Comparison of ENCODE assay signal across 8 mouse cellular contexts in the genomic region with DNA sequence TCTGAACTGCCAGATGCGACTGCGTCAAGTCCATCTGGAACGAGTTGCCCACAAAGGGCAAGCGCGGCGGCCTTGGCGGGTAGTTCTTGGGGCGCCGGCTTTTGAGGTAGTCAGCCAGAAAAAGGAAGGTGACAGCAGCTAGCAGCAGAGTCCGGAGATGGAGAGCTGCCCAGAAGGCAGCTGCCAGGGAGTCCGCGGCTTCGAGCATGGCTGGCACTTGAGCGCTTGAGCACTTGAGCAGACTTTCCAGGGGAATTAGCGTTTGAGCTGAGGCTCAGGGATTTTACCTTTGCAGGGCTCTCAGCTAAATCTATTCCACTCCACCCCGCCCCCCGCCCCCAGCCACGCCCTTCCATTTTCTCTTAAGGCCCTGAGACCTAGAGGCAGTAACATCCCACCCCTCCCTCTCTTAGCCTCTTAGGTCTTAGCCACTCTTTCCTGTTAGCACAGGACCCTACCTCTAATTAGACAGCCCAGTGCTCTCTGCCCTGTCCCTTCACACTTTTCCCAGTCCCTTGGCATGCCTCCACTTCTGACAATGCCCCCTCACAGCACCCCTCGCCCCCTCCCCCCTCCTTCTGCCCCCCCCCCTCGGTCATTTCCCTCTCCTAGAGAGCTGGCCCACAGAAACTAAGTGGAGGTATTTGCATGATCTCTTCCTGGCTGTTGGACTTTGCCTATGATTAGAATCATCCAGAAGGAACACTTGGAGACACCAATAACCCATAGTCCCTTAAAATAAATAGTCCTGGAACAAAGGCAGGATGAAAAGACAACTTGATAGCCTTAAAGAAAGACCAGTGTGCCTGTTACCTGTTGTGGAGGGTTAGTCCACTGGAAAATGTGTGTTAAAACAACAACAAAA. TPM values are rescaled to one million over a fixed set of nuclear protein-coding genes. Genes with fewer than 3 reads are reported as not detected.
DNase-seq lines count a peak whose midpoint lies in the region; ATAC-seq and TF ChIP-seq lines count a peak whose summit lies in the region.

Cyp2j13 (minus strand) TSS at position 286 of the 865 bp plus-strand sequence.

- no peaks in the 10 kb centered on the region for H3K9me3 ChIP-seq in ES-Bruce4 (replicated peaks; ENCODE audit: control insufficient read depth, insufficient read depth, low read length, poor library complexity, severe bottlenecking)
- no peaks in the 10 kb centered on the region for H3K9me3 ChIP-seq in embryonic facial prominence, embryonic 15.5 days (replicated peaks)
- H3K9me3 ChIP-seq in midbrain, embryonic 16.5 days (replicated peaks; ENCODE audit: control insufficient read depth, low read length, poor library complexity, severe bottlenecking), result no peaks in the 10 kb centered on the region

- H3K4me1 ChIP-seq in ES-Bruce4 (ENCODE audit: control insufficient read depth, insufficient read depth, low read length), result no peaks in the 10 kb centered on the region
- H3K4me1 ChIP-seq in embryonic facial prominence, embryonic 15.5 days, result peaks cover 6% of the 10 kb centered on the region; the same call in 1 of the 2 replicates
- peaks cover 6% of the 10 kb centered on the region; the same call in 1 of the 2 replicates for H3K4me1 ChIP-seq in midbrain, embryonic 16.5 days (ENCODE audit: control insufficient read depth, insufficient read depth, low read length)

- TF ChIP-seq POLR2A in ES-Bruce4 (IDR thresholded peaks at IDR 0.05; ENCODE audit: insufficient read depth, low read length), result no peak

- H3K27me3 ChIP-seq in ES-Bruce4 (ENCODE audit: control insufficient read depth, insufficient read depth, low read length, poor library complexity, severe bottlenecking), result no peaks in the 10 kb centered on the region
- no peaks in the 10 kb centered on the region for H3K27me3 ChIP-seq in embryonic facial prominence, embryonic 15.5 days
- no peaks in the 10 kb centered on the region for H3K27me3 ChIP-seq in midbrain, embryonic 16.5 days (ENCODE audit: control insufficient read depth, insufficient read depth, low read depth, low read length)

- 0 out of 2 replicates have a peak within 1 kb of the TSS, but pooled peaks have one; percentile 13 for H3K4me3 ChIP-seq in ES-Bruce4 (ENCODE audit: low read depth, low read length)
- H3K4me3 ChIP-seq in embryonic facial prominence, embryonic 15.5 days (replicated peaks), result peak within 1 kb of the TSS; percentile 22; the same call in 1 of the 2 replicates
- H3K4me3 ChIP-seq in midbrain, embryonic 16.5 days (ENCODE audit: low read depth, low read length), result peak within 1 kb of the TSS; percentile 29

- no peak for TF ChIP-seq EP300 in ES-Bruce4 (IDR thresholded peaks at IDR 0.05; ENCODE audit: insufficient read depth, low read depth, low read length)

- 4% methylated on average over 20 of the region's 20 CpGs for WGBS in embryonic facial prominence, embryonic 15.5 days
- WGBS in midbrain, embryonic 16.5 days, result 5% methylated on average over 20 of the region's 20 CpGs

- no peak for TF ChIP-seq CTCF in ES-Bruce4 (IDR thresholded peaks at IDR 0.05; ENCODE audit: low read depth, low read length)

- peak within 1 kb of the TSS; percentile 10; the same call in 1 of the 2 replicates for H3K9ac ChIP-seq in ES-Bruce4 (ENCODE audit: low read depth, poor library complexity, severe bottlenecking)
- no peak within 1 kb of the TSS for H3K9ac ChIP-seq in embryonic facial prominence, embryonic 15.5 days
- H3K9ac ChIP-seq in midbrain, embryonic 16.5 days (ENCODE audit: low read depth, low read length), result peak within 1 kb of the TSS; percentile 44; the same call in 1 of the 2 replicates

- H3K36me3 ChIP-seq in ES-Bruce4 (ENCODE audit: control insufficient read depth, insufficient read depth, low read length, poor library complexity, severe bottlenecking), result no peaks in the 10 kb centered on the region
- H3K36me3 ChIP-seq in embryonic facial prominence, embryonic 15.5 days, result no peaks in the 10 kb centered on the region
- H3K36me3 ChIP-seq in midbrain, embryonic 16.5 days (ENCODE audit: control insufficient read depth, insufficient read depth, low read length), result no peaks in the 10 kb centered on the region

- H3K27ac ChIP-seq in ES-Bruce4 (ENCODE audit: insufficient read depth, low read length), result no peak within 1 kb of the TSS
- no peak within 1 kb of the TSS for H3K27ac ChIP-seq in embryonic facial prominence, embryonic 15.5 days (replicated peaks)
- no peak within 1 kb of the TSS for H3K27ac ChIP-seq in midbrain, embryonic 16.5 days (ENCODE audit: low read length)

- peak within 1 kb of the TSS; percentile 42 for H3K4me2 ChIP-seq in embryonic facial prominence, embryonic 15.5 days (replicated peaks)
- peak within 1 kb of the TSS; percentile 64 for H3K4me2 ChIP-seq in midbrain, embryonic 16.5 days (ENCODE audit: low read length)

- ATAC-seq in embryonic facial prominence, embryonic 15.5 days (ENCODE audit: insufficient number of reproducible peaks, low FRiP score, low TSS enrichment, low read depth), result peak; percentile 51; the same call in 1 of the 2 replicates
- peak; percentile 89 for ATAC-seq in midbrain, embryonic 16.5 days
- no peak for ATAC-seq in granulocyte monocyte progenitor cell, adult 5-6 weeks (replicated peaks; ENCODE audit: poor library complexity, severe bottlenecking)

- DNase-seq in adrenal gland, postnatal 25 days, result peak; percentile 22
- DNase-seq in heart, postnatal 4 days, result peak; percentile 34
- peak; percentile 17 to 29 for DNase-seq in kidney, postnatal 4 days
- DNase-seq in thymus, postnatal 14 days, result no peak

RNA-seq across cellular contexts. Expression of gene Cyp2j13, which starts in this region (rescaled TPM):
- 0.47 and 0.61 TPM in 2 replicates for polyA plus RNA-seq in ES-Bruce4 (2011; ENCODE audit: insufficient read depth, insufficient read length, low read depth, missing spikeins)
- not detected in 2 replicates for total RNA-seq in adrenal gland, postnatal 25 days (2021)
- not detected in 2 replicates for polyA plus RNA-seq in embryonic facial prominence, embryonic 15.5 days (2015; fragmentation: Nextera tagmentation; extraction: Ambion mirVana)
- not detected for total RNA-seq in heart, postnatal 4 days (2021)
- not detected in 2 replicates for polyA plus RNA-seq in midbrain, embryonic 16.5 days (2015; fragmentation: Nextera tagmentation; extraction: Ambion mirVana)
- not detected in 2 replicates for total RNA-seq in granulocyte monocyte progenitor cell, adult 5-6 weeks (2014; fragmentation: Nextera tagmentation)
- not detected in 2 replicates for total RNA-seq in granulocyte monocyte progenitor cell, adult 5-6 weeks (2017)

Comparison
In these comparisons a context has a peak if more than half of its experiments do, and no peak if none do; other contexts are left out.
1. Peak in DNase-seq in adrenal gland, postnatal 25 days; RNA of the gene not detected or under 1 TPM.
2. Peak in ATAC-seq, H3K4me3 ChIP-seq and H3K4me2 ChIP-seq in embryonic facial prominence, embryonic 15.5 days; RNA of the gene not detected or under 1 TPM.
3. Peak in DNase-seq in heart, postnatal 4 days; RNA of the gene not detected or under 1 TPM.
4. Peak in ATAC-seq, H3K4me3 ChIP-seq, H3K9ac ChIP-seq and H3K4me2 ChIP-seq in midbrain, embryonic 16.5 days; RNA of the gene not detected or under 1 TPM.